Mouse (Mus musculus): ENCODE measurements around the gene Zfp653. TPM values are rescaled to one million over a fixed set of nuclear protein-coding genes. Genes with fewer than 3 reads are reported as not detected.

The Zfp653 gene
- polyA plus RNA-seq, 1 experiment from 2014 or later, result 7.5 TPM

GRCm38 (mm10) chr9:22051161-22051957, 19.8 kb downstream of the Zfp653 start:
- WGBS, result 3% methylated on average over 67 of the region's 67 CpGs
- Histone ChIP-seq H3K36me3 (ENCODE audit: control insufficient read depth, insufficient read depth, low read length) (no peaks in the 10 kb centered on the region), H3K4me3 (ENCODE audit: low read depth, low read length) (peak overlapping the region; percentile 41), H3K4me1 (replicated peaks; ENCODE audit: control insufficient read depth, insufficient read depth, low read length) (peaks cover 19% of the 10 kb centered on the region), H3K9me3 (ENCODE audit: control insufficient read depth, low read length) (no peaks in the 10 kb centered on the region), H3K4me2 (peak overlapping the region; percentile 75), H3K27me3 (replicated peaks; ENCODE audit: control insufficient read depth, insufficient read depth, low read length) (peaks cover 65% of the 10 kb centered on the region), H3K27ac (ENCODE audit: low read depth, low read length) (no peak overlapping the region), H3K9ac (ENCODE audit: low read depth, low read length) (no peak overlapping the region)
- ATAC-seq (replicated peaks; ENCODE audit: low FRiP score) (no peak), DNase-seq (ENCODE audit: low spot score) (peak; percentile 43)

GRCm38 (mm10) chr9:22050351-22050889, 20.8 kb downstream of the Zfp653 start:
- peak overlapping the region; percentile 41 for H3K4me3 ChIP-seq (ENCODE audit: low read depth, low read length)
- no peak overlapping the region for H3K27ac ChIP-seq (ENCODE audit: low read depth, low read length)
- H3K4me1 ChIP-seq (replicated peaks; ENCODE audit: control insufficient read depth, insufficient read depth, low read length), result peaks cover 19% of the 10 kb centered on the region
- WGBS, result 2% methylated on average over 43 of the region's 43 CpGs
- H3K4me2 ChIP-seq, result peak overlapping the region; percentile 75
- no peaks in the 10 kb centered on the region for H3K36me3 ChIP-seq (ENCODE audit: control insufficient read depth, insufficient read depth, low read length)
- no peak overlapping the region for H3K9ac ChIP-seq (ENCODE audit: low read depth, low read length)
- peaks cover 61% of the 10 kb centered on the region for H3K27me3 ChIP-seq (replicated peaks; ENCODE audit: control insufficient read depth, insufficient read depth, low read length)
- DNase-seq (ENCODE audit: low spot score) (peak; percentile 82), ATAC-seq (replicated peaks; ENCODE audit: low FRiP score) (peak; percentile 76)
- H3K9me3 ChIP-seq (ENCODE audit: control insufficient read depth, low read length), result no peaks in the 10 kb centered on the region

GRCm38 (mm10) chr9:22049721-22050270, 21.4 kb downstream of the Zfp653 start:
- no peaks in the 10 kb centered on the region for H3K36me3 ChIP-seq (ENCODE audit: control insufficient read depth, insufficient read depth, low read length)
- H3K9ac ChIP-seq (ENCODE audit: low read depth, low read length), result no peak overlapping the region
- no peak overlapping the region for H3K4me3 ChIP-seq (ENCODE audit: low read depth, low read length)
- DNase-seq (ENCODE audit: low spot score) (no peak), ATAC-seq (replicated peaks; ENCODE audit: low FRiP score) (no peak)
- WGBS, result 50% methylated on average over 4 of the region's 4 CpGs
- H3K4me1 ChIP-seq (replicated peaks; ENCODE audit: control insufficient read depth, insufficient read depth, low read length), result peaks cover 19% of the 10 kb centered on the region
- H3K27ac ChIP-seq (ENCODE audit: low read depth, low read length), result no peak overlapping the region
- peaks cover 61% of the 10 kb centered on the region for H3K27me3 ChIP-seq (replicated peaks; ENCODE audit: control insufficient read depth, insufficient read depth, low read length)
- H3K4me2 ChIP-seq, result peak overlapping the region; percentile 75; the same call in 1 of the 2 replicates
- H3K9me3 ChIP-seq (ENCODE audit: control insufficient read depth, low read length), result no peaks in the 10 kb centered on the region

GRCm38 (mm10) chr9:22049315-22049714, 21.9 kb downstream of the Zfp653 start:
- WGBS, result 65% methylated on average over 11 of the region's 11 CpGs
- no peak overlapping the region for H3K4me2 ChIP-seq
- DNase-seq (ENCODE audit: low spot score) (no peak), ATAC-seq (replicated peaks; ENCODE audit: low FRiP score) (no peak)
- H3K4me3 ChIP-seq (ENCODE audit: low read depth, low read length), result no peak overlapping the region
- no peaks in the 10 kb centered on the region for H3K9me3 ChIP-seq (ENCODE audit: control insufficient read depth, low read length)
- no peak overlapping the region for H3K27ac ChIP-seq (ENCODE audit: low read depth, low read length)
- H3K4me1 ChIP-seq (replicated peaks; ENCODE audit: control insufficient read depth, insufficient read depth, low read length), result peaks cover 17% of the 10 kb centered on the region
- H3K9ac ChIP-seq (ENCODE audit: low read depth, low read length), result no peak overlapping the region
- H3K36me3 ChIP-seq (ENCODE audit: control insufficient read depth, insufficient read depth, low read length), result no peaks in the 10 kb centered on the region
- peaks cover 56% of the 10 kb centered on the region for H3K27me3 ChIP-seq (replicated peaks; ENCODE audit: control insufficient read depth, insufficient read depth, low read length)

- Histone ChIP-seq H3K27me3 (replicated peaks; ENCODE audit: control insufficient read depth, insufficient read depth, low read length) (peaks cover 40% of the 10 kb centered on the region), H3K9me3 (ENCODE audit: control insufficient read depth, low read length) (no peaks in the 10 kb centered on the region), H3K9ac (ENCODE audit: low read depth, low read length) (no peak overlapping the region), H3K4me1 (replicated peaks; ENCODE audit: control insufficient read depth, insufficient read depth, low read length) (peaks cover 17% of the 10 kb centered on the region), H3K4me3 (ENCODE audit: low read depth, low read length) (no peak overlapping the region), H3K36me3 (ENCODE audit: control insufficient read depth, insufficient read depth, low read length) (no peaks in the 10 kb centered on the region), H3K27ac (ENCODE audit: low read depth, low read length) (no peak overlapping the region), H3K4me2 (no peak overlapping the region)
- DNase-seq (ENCODE audit: low spot score) (no peak), ATAC-seq (replicated peaks; ENCODE audit: low FRiP score) (no peak)
- WGBS, result 64% methylated on average over 9 of the region's 9 CpGs
Observed at GRCm38 (mm10) chr9:22047329-22047728, 23.8 kb downstream of the Zfp653 start.

GRCm38 (mm10) chr9:22041832-22042231, 29.3 kb downstream of the Zfp653 start:
- Histone ChIP-seq H3K4me3 (ENCODE audit: low read depth, low read length) (no peak overlapping the region), H3K4me2 (no peak overlapping the region), H3K27ac (ENCODE audit: low read depth, low read length) (no peak overlapping the region), H3K9me3 (ENCODE audit: control insufficient read depth, low read length) (no peaks in the 10 kb centered on the region), H3K36me3 (ENCODE audit: control insufficient read depth, insufficient read depth, low read length) (no peaks in the 10 kb centered on the region), H3K27me3 (replicated peaks; ENCODE audit: control insufficient read depth, insufficient read depth, low read length) (no peaks in the 10 kb centered on the region; the same call in none of the 2 replicates), H3K4me1 (replicated peaks; ENCODE audit: control insufficient read depth, insufficient read depth, low read length) (no peaks in the 10 kb centered on the region), H3K9ac (ENCODE audit: low read depth, low read length) (no peak overlapping the region)
- 59% methylated on average over 2 of the region's 2 CpGs for WGBS
- DNase-seq (ENCODE audit: low spot score), result no peak
- ATAC-seq (replicated peaks; ENCODE audit: low FRiP score), result no peak

- no peak for DNase-seq (ENCODE audit: low spot score)
- no peak for ATAC-seq (replicated peaks; ENCODE audit: low FRiP score)
- Histone ChIP-seq H3K9me3 (ENCODE audit: control insufficient read depth, low read length) (no peaks in the 10 kb centered on the region), H3K27ac (ENCODE audit: low read depth, low read length) (no peak overlapping the region), H3K4me1 (replicated peaks; ENCODE audit: control insufficient read depth, insufficient read depth, low read length) (no peaks in the 10 kb centered on the region), H3K27me3 (replicated peaks; ENCODE audit: control insufficient read depth, insufficient read depth, low read length) (no peaks in the 10 kb centered on the region; the same call in none of the 2 replicates), H3K36me3 (ENCODE audit: control insufficient read depth, insufficient read depth, low read length) (no peaks in the 10 kb centered on the region), H3K4me3 (ENCODE audit: low read depth, low read length) (no peak overlapping the region), H3K9ac (ENCODE audit: low read depth, low read length) (no peak overlapping the region), H3K4me2 (no peak overlapping the region)
- 76% methylated on average over 10 of the region's 10 CpGs for WGBS
Observed at GRCm38 (mm10) chr9:22037826-22038225, 33.4 kb downstream of the Zfp653 start.

GRCm38 (mm10) chr9:22035300-22036044, 35.7 kb downstream of the Zfp653 start:
- Histone ChIP-seq H3K27me3 (replicated peaks; ENCODE audit: control insufficient read depth, insufficient read depth, low read length) (no peaks in the 10 kb centered on the region; the same call in none of the 2 replicates), H3K4me1 (replicated peaks; ENCODE audit: control insufficient read depth, insufficient read depth, low read length) (no peaks in the 10 kb centered on the region), H3K9ac (ENCODE audit: low read depth, low read length) (no peak overlapping the region), H3K36me3 (ENCODE audit: control insufficient read depth, insufficient read depth, low read length) (no peaks in the 10 kb centered on the region), H3K4me2 (no peak overlapping the region), H3K9me3 (ENCODE audit: control insufficient read depth, low read length) (no peaks in the 10 kb centered on the region), H3K27ac (ENCODE audit: low read depth, low read length) (no peak overlapping the region), H3K4me3 (ENCODE audit: low read depth, low read length) (no peak overlapping the region)
- no peak for DNase-seq (ENCODE audit: low spot score)
- WGBS, result 57% methylated on average over 6 of the region's 6 CpGs
- ATAC-seq (replicated peaks; ENCODE audit: low FRiP score), result no peak
